Mouse (Mus musculus): ENCODE results near the gene Hsd3b7. TPM values are rescaled to one million over a fixed set of nuclear protein-coding genes. Genes with fewer than 3 reads are reported as not detected.

Gene Hsd3b7
- polyA plus RNA-seq, 1 experiment from 2014 or later, result 21.1 TPM

DNA sequence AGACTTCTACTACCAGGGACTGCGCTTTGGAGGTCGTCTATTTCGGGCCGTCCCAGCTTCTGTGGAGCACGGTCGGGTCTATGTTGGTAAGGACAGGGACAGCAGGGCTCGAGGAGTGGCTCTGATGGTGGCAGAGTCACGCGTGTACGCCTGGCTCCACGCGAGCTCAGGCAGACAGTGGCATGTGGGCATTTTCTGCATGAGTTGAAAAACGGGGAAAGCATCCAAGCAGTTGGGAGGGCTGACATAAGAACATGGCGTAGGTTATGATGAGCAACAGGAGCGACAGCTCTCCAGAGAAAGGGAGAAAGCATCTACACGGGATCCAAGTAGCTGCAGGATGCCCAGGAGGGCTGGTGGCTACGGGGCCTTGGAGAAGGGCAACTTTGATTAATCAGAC lies 1.9 kb downstream of the Hsd3b7 start:
- Histone ChIP-seq H3K4me3 (no peak overlapping the region), H3K27ac (ENCODE audit: poor library complexity, severe bottlenecking) (no peak overlapping the region), H3K27me3 (replicated peaks) (no peaks in the 10 kb centered on the region), H3K4me2 (no peak overlapping the region), H3K9ac (no peak overlapping the region), H3K9me3 (replicated peaks) (no peaks in the 10 kb centered on the region), H3K4me1 (replicated peaks) (peaks cover 4% of the 10 kb centered on the region), H3K36me3 (peaks cover 43% of the 10 kb centered on the region)
- WGBS, result 88% methylated on average over 17 of the region's 17 CpGs
- no peak for ATAC-seq (ENCODE audit: insufficient number of reproducible peaks, low FRiP score)

DNA sequence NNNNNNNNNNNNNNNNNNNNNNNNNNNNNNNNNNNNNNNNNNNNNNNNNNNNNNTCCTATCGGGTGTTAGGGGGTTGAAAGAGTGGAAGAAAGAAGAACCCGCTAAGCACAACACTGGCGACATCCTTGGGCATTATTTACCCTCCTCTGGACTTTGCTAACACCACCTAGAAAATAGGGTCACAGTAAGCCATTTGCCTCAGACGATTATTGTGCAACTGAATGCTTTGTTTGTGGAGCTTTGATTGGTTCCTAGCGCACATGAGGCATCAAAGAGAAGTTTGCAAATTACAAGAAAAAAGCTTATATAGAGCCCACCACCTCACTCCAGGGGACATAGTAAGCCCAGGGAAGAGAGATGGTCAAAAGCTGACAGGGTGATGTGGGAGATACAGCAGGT lies 8.4 kb downstream of the Hsd3b7 start:
- 61% methylated on average over 5 of the region's 5 CpGs for WGBS

DNA sequence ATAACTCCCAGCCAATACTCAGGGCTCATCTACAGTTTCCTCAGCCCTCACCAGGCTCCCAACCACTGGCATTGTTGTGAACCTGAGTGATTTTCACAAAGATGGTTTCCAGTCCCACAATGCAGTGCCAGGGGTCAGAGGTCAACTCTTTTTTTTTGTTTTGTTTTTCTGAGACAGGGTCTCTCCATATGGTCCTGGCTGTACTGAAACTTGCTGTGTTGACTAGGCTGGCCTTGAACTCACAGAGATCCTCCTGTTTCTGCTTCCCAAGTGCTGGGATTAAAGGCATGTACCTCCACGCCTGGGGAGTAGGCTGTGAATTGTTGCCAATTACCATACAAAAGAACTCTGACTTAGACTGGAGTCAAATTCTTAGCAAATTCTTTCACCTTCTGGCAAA lies 9.4 kb downstream of the Hsd3b7 start:
- H3K36me3 ChIP-seq, result no peaks in the 10 kb centered on the region
- no peak overlapping the region for H3K4me2 ChIP-seq
- no peak overlapping the region for H3K27ac ChIP-seq (ENCODE audit: poor library complexity, severe bottlenecking)
- no peak overlapping the region for H3K9ac ChIP-seq
- no peak overlapping the region for H3K4me3 ChIP-seq
- H3K4me1 ChIP-seq (replicated peaks), result 0 out of 2 replicates have a peak, but pooled peaks cover 2% of the 10 kb centered on the region
- H3K27me3 ChIP-seq (replicated peaks), result no peaks in the 10 kb centered on the region
- ATAC-seq (ENCODE audit: insufficient number of reproducible peaks, low FRiP score), result no peak
- H3K9me3 ChIP-seq (replicated peaks), result no peaks in the 10 kb centered on the region
- 87% methylated on average over 1 of the region's 1 CpGs for WGBS

More for the DNA sequence above, 8.4 kb downstream of the Hsd3b7 start:
- Histone ChIP-seq H3K36me3 (no peaks in the 10 kb centered on the region), H3K9ac (no peak overlapping the region), H3K4me3 (no peak overlapping the region), H3K27ac (ENCODE audit: poor library complexity, severe bottlenecking) (no peak overlapping the region), H3K4me1 (replicated peaks) (0 out of 2 replicates have a peak, but pooled peaks cover under 1% of the 10 kb centered on the region), H3K4me2 (no peak overlapping the region), H3K27me3 (replicated peaks) (no peaks in the 10 kb centered on the region), H3K9me3 (replicated peaks) (no peaks in the 10 kb centered on the region)
- ATAC-seq (ENCODE audit: insufficient number of reproducible peaks, low FRiP score), result no peak

DNA sequence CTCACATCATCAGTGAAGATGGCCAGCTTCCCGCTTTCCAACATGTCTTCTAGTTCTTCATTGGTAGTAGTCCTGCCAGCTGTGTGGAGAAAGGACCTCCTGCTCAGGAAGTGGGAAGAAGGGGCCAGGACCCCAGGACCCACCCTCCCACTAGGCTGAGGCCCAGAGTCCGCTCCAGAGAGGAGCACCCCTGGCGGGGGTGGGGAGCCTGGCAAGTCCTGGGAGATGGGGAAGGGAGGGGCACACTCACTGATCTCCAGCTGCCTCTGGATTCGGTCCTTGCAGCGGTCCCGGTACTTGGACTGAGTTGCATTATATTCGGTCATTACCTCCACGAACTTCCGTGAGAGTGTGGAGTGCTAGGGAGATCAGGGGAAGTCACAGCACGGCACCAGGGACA lies 10.2 kb downstream of the Hsd3b7 start:
- no peak overlapping the region for H3K9ac ChIP-seq
- no peaks in the 10 kb centered on the region for H3K9me3 ChIP-seq (replicated peaks)
- 61% methylated on average over 10 of the region's 10 CpGs for WGBS
- H3K4me1 ChIP-seq (replicated peaks), result 0 out of 2 replicates have a peak, but pooled peaks cover 2% of the 10 kb centered on the region
- no peak overlapping the region for H3K4me2 ChIP-seq
- no peak overlapping the region for H3K4me3 ChIP-seq
- no peak for ATAC-seq (ENCODE audit: insufficient number of reproducible peaks, low FRiP score)
- H3K27me3 ChIP-seq (replicated peaks), result no peaks in the 10 kb centered on the region
- no peaks in the 10 kb centered on the region for H3K36me3 ChIP-seq
- H3K27ac ChIP-seq (ENCODE audit: poor library complexity, severe bottlenecking), result no peak overlapping the region

DNA sequence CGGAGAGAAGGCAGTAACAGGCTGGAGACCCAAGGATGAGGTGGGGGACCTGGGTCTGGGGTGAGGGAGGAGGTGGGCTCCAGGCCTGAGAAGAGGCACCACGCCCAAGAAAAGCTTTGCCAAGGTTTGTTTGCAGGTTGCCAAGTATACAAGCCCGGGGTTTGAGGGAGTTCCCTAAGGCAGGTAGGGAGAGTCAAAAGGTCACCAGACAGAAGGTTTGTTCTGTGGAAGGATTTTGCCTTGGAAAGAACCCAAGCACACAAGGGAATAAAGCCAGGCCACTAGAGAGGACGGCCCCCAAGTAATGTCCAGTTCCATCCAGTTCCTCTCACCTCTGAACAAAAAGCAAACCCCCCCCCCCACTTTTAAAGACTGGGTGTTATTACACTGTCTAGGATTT lies 10.8 kb downstream of the Hsd3b7 start:
- Histone ChIP-seq H3K36me3 (no peaks in the 10 kb centered on the region), H3K9me3 (replicated peaks) (no peaks in the 10 kb centered on the region), H3K9ac (no peak overlapping the region), H3K27ac (ENCODE audit: poor library complexity, severe bottlenecking) (no peak overlapping the region), H3K27me3 (replicated peaks) (no peaks in the 10 kb centered on the region), H3K4me2 (no peak overlapping the region), H3K4me1 (replicated peaks) (0 out of 2 replicates have a peak, but pooled peaks cover 2% of the 10 kb centered on the region), H3K4me3 (no peak overlapping the region)
- ATAC-seq (ENCODE audit: insufficient number of reproducible peaks, low FRiP score), result no peak
- 64% methylated on average over 4 of the region's 4 CpGs for WGBS

DNA sequence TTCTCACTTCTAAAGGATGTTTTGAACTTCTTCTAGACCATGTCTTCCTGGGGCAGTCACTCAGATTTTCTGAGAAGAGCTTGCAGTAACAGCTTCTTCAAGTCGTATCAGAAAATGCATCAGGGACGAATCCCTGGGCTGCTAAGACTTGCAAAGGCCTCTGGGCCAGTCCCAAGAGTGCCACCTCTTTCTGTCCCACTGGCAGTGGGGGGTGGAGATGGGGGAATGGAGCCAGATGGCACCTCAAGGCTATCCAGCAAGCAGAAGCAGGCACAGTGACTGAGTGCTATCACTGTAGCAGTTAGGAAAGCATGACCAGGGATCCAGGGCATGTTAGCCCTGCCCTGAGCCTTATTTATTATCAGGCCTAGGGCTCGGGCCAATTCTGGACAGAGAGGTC lies 11.9 kb downstream of the Hsd3b7 start:
- H3K27ac ChIP-seq (ENCODE audit: poor library complexity, severe bottlenecking), result no peak overlapping the region
- no peak overlapping the region for H3K9ac ChIP-seq
- 76% methylated on average over 3 of the region's 3 CpGs for WGBS
- no peaks in the 10 kb centered on the region for H3K27me3 ChIP-seq (replicated peaks)
- no peaks in the 10 kb centered on the region for H3K36me3 ChIP-seq
- H3K9me3 ChIP-seq (replicated peaks), result no peaks in the 10 kb centered on the region
- no peak overlapping the region for H3K4me3 ChIP-seq
- 0 out of 2 replicates have a peak, but pooled peaks cover 2% of the 10 kb centered on the region for H3K4me1 ChIP-seq (replicated peaks)
- no peak for ATAC-seq (ENCODE audit: insufficient number of reproducible peaks, low FRiP score)
- no peak overlapping the region for H3K4me2 ChIP-seq

DNA sequence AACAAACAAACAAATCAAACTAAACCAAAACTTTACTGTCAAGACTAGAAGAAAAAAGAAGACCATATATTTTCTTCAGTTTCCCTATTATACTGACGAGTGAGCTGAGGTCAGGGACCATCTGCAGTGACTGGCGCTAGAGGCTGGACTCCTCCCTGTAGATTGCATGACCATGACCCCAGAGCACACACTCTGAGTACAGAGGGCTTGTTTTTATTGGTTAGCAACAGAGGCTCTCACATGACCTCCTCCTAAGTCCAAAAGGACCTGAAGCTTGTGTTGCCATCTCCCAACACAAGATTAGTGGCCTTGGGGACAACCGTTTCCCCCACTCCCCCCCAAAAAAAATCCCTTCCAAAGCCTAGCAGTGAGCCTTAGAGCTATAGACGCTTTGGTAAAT lies 13.4 kb downstream of the Hsd3b7 start:
- H3K4me2 ChIP-seq, result no peak overlapping the region

DNA sequence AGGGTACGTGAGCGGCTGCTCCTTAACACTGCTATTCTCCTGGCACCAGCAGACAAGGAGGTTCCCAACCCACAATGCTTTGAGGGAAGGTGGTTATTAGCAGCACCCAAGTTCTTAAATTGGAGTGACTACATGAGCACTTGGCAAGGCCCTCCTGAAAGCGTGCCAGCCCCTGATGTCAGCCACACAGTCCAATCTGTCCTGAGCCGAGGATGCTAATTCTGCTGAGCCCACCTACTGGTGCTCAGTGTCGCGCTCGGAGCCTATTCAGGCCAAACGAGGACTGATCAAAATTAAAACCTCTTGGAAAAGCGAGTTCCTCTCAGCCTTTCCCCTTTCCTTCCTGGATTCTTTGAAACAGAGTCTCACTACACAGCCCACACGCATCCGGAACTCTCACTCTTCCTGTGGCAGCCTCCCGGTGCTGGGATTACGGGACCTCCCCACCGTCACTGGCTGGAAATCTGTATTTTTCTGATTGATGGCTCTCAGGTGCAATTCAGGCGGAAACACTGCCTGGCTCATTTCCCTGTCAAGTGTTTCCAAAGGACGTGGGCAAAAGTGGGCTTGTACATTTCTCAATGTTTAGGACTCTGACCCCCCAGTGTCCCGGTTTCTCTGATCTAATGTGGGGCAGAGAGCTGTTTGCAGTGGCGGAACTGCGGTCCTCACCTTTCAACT lies 14.0 kb downstream of the Hsd3b7 start:
- Histone ChIP-seq H3K4me2 (no peak overlapping the region), H3K9me3 (replicated peaks) (no peaks in the 10 kb centered on the region), H3K27ac (ENCODE audit: poor library complexity, severe bottlenecking) (no peak overlapping the region), H3K36me3 (no peaks in the 10 kb centered on the region), H3K9ac (no peak overlapping the region), H3K4me3 (no peak overlapping the region), H3K4me1 (replicated peaks) (0 out of 2 replicates have a peak, but pooled peaks cover 2% of the 10 kb centered on the region), H3K27me3 (replicated peaks) (no peaks in the 10 kb centered on the region)
- ATAC-seq (ENCODE audit: insufficient number of reproducible peaks, low FRiP score), result no peak
- WGBS, result 78% methylated on average over 19 of the region's 19 CpGs

More for the DNA sequence above, 13.4 kb downstream of the Hsd3b7 start:
- Histone ChIP-seq H3K27me3 (replicated peaks) (no peaks in the 10 kb centered on the region), H3K36me3 (no peaks in the 10 kb centered on the region), H3K4me1 (replicated peaks) (0 out of 2 replicates have a peak, but pooled peaks cover 2% of the 10 kb centered on the region), H3K9ac (no peak overlapping the region), H3K27ac (ENCODE audit: poor library complexity, severe bottlenecking) (no peak overlapping the region), H3K4me3 (no peak overlapping the region), H3K9me3 (replicated peaks) (no peaks in the 10 kb centered on the region)
- ATAC-seq (ENCODE audit: insufficient number of reproducible peaks, low FRiP score), result no peak
- WGBS, result 76% methylated on average over 4 of the region's 4 CpGs

DNA sequence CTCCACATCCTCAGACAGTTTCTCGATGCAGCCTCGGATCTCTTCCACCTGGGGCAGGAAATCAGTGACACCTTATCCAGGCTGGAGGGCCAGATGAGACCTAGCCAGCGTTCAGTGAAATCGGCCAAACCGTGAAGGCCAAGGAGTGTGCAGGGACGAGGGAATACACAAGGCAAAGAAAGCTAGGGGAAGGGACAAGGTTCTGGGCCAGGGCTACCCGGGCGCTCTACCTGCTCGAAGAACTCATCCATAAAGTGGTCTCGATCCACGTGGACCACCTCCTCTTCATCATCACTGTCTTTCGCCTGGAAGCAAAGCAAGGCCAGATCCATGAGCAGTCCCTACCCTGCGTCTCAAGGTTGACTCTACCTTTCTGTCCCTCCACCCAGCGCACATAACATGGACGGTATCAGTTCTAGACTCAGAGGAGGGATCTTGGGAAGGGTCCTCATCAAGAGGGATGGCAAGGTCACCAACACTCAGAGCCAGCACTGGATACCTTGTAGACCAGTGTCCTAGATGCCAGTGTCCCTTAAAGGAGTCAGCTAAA lies 14.8 kb downstream of the Hsd3b7 start:
- no peak overlapping the region for H3K9ac ChIP-seq
- no peak overlapping the region for H3K27ac ChIP-seq (ENCODE audit: poor library complexity, severe bottlenecking)
- H3K9me3 ChIP-seq (replicated peaks), result no peaks in the 10 kb centered on the region
- 89% methylated on average over 15 of the region's 15 CpGs for WGBS
- no peak overlapping the region for H3K4me3 ChIP-seq
- H3K36me3 ChIP-seq, result no peaks in the 10 kb centered on the region
- no peak for ATAC-seq (ENCODE audit: insufficient number of reproducible peaks, low FRiP score)
- H3K27me3 ChIP-seq (replicated peaks), result no peaks in the 10 kb centered on the region
- no peak overlapping the region for H3K4me2 ChIP-seq
- 0 out of 2 replicates have a peak, but pooled peaks cover 2% of the 10 kb centered on the region for H3K4me1 ChIP-seq (replicated peaks)

DNA sequence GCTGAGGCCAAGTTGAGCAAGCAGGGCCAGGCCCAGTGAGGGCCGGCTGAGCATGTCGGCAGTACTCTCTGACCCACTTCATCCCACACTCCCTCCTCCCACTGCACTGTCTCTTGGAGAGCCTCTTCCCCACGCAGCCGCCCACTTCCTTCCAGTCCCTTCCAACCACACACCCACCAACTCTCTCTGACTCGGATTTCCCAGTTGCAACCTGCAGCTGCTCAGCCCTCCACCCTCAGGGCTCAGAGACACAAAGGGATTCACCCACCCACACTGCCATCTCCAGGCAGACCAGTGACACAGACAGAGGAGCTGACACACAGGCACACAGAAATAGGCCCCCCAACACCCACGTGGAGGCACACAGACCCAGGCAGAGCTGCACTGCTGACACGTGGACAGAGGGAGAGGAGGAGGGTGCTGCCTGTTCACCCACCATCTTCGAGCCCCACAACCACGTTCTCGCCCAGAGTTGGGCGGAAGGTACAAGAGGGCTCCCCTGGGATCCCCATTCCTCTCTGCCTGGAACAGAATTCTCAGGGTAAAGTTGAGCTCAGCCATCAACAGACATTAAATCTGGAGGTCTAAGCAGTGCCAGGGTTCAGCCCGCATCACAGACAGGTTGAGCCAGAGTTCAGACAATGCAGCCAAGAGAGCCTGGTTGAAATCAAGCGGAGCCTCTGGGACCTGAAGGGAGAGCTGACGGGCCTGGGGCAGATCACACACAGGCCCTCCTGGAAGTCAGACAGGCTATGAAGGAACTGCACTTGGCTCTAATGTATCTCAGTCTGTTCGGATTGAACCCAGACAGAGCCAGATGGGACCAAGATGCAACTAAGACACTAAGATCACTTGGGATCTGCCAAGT lies 15.8 kb downstream of the Hsd3b7 start:
- Histone ChIP-seq H3K9ac (peak overlapping the region; percentile 4; the same call in 1 of the 2 replicates), H3K36me3 (no peaks in the 10 kb centered on the region), H3K4me1 (replicated peaks) (0 out of 2 replicates have a peak, but pooled peaks cover 2% of the 10 kb centered on the region), H3K4me3 (no peak overlapping the region), H3K27ac (ENCODE audit: poor library complexity, severe bottlenecking) (no peak overlapping the region), H3K27me3 (replicated peaks) (no peaks in the 10 kb centered on the region), H3K4me2 (no peak overlapping the region), H3K9me3 (replicated peaks) (no peaks in the 10 kb centered on the region)
- no peak; the same call in 1 of the 2 replicates for ATAC-seq (ENCODE audit: insufficient number of reproducible peaks, low FRiP score)
- 59% methylated on average over 15 of the region's 15 CpGs for WGBS

DNA sequence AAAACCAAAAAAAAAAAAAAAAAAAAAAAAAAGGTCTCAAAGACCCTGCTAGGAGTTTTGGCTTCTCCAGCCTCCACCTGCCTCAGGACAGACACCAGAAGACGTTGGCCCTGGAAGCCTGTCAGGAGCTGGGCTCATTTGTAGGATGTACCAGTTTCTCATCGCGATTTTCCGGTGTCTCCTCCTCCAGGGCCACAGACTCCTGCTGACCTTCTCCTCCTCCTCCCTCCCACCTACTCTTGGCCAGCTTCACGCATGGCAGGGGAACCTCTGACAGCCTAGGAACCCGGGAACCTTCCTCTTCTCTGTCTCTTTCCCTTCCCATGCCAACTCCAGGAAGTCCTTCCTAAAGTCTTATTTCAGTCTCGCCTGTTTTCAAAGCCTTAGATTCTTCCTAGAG lies 16.6 kb downstream of the Hsd3b7 start:
- Histone ChIP-seq H3K9me3 (replicated peaks) (no peaks in the 10 kb centered on the region), H3K4me2 (no peak overlapping the region), H3K36me3 (no peaks in the 10 kb centered on the region), H3K4me1 (replicated peaks) (0 out of 2 replicates have a peak, but pooled peaks cover 2% of the 10 kb centered on the region), H3K27me3 (replicated peaks) (no peaks in the 10 kb centered on the region), H3K4me3 (no peak overlapping the region), H3K9ac (no peak overlapping the region), H3K27ac (ENCODE audit: poor library complexity, severe bottlenecking) (no peak overlapping the region)
- ATAC-seq (ENCODE audit: insufficient number of reproducible peaks, low FRiP score), result no peak
- WGBS, result 72% methylated on average over 7 of the region's 7 CpGs
